Mouse (Mus musculus) liver, postnatal 0 days (tissue): ENCODE results near the gene Haus2.
A peak's percentile ranks its signal among the peaks of the same experiment; 100 is the strongest.

ENCODE experiments used
- CTCF ChIP-seq: sonication (generic); IDR thresholded peaks from 2 replicates; pipeline ENCODE4 v1.5.1; 2016; ENCODE audit warnings: antibody characterized with exemption, low read depth
- EP300 ChIP-seq: IDR thresholded peaks from 2 replicates; pipeline ENCODE4 v1.6.1; 2016; ENCODE audit warnings: antibody characterized with exemption, low read depth, mild to moderate bottlenecking

DNA sequence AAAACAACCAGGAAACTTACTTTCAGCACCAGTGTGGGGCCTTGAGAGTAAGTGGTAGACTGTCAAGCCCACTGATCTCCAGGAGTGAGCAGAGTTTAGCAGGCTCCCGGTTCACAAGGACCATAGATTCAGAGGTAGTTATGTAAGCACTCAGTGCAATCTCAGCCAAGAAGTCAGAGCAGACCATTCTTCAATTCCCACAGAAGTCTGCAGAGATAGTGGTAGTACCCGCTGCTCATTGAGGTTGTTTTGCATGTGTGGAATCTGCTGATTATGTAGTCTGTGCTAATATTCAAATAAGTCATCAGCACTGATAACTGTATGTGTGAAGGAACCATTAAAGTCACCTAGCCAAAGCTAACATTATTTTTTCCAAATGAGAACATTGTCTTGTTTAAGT, 21.5 kb downstream of the Haus2 start:
- TF ChIP-seq CTCF (no peak), EP300 (0 out of 2 replicates have a peak, but pooled peaks have one; percentile 44)
